Mouse (Mus musculus) heart, postnatal 4 days (tissue): Measurements from ENCODE around the gene Gstt2. TPM values are rescaled to one million over a fixed set of nuclear protein-coding genes. Genes with fewer than 3 reads are reported as not detected.
"Not testable (repeated sequence)": the region's sequence is repeated elsewhere in the genome, so short reads cannot be mapped to it uniquely, and the experiment has no call there.

Experiments
- DNase-seq: peaks from one replicate; pipeline ENCODE4 v3.0.0; 2021
- total RNA-seq, 2 experiments: library from RNA; stranded (reverse); gene quantifications; 2 replicates each; pipeline ENCODE4 v1.2.3; 2021

Gstt2 gene
- total RNA-seq, 2 experiments from 2014 or later = 8.7 to 9.6 TPM

GRCm38 (mm10) chr10:75855416-75855981 is 18.3 kb upstream of the Gstt2 start:
- no peak for DNase-seq

DNA sequence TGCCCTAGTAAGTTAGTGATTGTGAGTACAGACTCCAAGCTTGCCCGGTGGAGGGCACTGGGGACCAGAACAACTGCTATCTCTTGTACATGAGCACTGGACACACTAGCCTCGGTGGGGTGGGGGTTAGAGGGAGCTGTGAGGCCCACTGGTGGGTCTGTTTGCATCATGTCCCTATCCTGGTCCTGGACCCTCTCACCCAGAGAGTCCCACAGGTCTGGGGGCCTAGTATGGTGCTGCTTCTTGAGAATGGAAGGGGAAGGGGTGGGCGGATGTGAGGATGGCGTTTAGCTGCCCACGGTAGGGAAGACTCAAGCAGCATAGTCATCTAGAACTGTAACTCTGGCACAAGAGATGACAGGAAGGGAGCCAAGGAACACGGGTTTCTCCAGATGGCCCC is 17.6 kb upstream of the Gstt2 start:
- no peak for DNase-seq

DNA sequence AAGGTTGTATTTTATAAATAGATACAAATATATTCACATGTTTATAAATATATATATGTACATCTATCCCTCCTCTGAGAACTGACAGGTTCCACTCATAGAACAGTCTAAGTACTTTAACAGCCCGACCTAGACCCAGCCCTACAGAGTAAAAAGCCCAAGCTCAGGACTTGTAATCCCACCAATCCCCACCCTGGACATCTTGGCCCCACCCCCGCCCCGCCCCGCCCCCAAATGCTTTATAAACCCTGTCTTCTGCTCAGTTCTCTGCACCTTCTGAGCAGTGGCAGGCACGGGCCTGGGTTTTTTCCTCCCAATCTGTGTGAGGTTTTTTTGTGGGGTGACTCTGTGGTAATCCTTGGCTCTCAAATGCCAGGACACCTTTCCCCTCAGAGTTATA is 16.9 kb upstream of the Gstt2 start:
- DNase-seq = no peak

DNA sequence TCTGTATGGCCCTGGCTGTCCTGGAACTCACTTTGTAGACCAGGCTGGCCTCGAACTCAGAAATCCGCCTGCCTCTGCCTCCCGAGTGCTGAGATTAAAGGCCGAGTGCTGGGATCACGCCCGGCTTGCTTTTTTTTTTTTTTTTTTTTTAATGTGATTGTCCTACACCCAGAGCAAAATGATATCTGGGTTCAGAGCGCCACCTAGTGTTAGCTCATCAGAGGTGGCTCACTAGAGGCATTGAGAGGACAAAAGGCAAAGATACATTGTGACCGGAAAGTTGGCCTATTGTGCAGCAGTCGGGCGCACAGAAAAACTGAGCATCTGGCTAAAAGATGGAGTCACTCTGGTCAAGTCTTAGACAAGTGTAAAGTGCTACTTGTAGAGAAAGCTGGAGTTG is 16.2 kb upstream of the Gstt2 start:
- DNase-seq = peak; percentile 89

- no peak for DNase-seq
Measured at GRCm38 (mm10) chr10:75852539-75853125, 15.4 kb upstream of the Gstt2 start.

- DNase-seq = no peak
Measured at GRCm38 (mm10) chr10:75851681-75852080, 14.5 kb upstream of the Gstt2 start.

DNA sequence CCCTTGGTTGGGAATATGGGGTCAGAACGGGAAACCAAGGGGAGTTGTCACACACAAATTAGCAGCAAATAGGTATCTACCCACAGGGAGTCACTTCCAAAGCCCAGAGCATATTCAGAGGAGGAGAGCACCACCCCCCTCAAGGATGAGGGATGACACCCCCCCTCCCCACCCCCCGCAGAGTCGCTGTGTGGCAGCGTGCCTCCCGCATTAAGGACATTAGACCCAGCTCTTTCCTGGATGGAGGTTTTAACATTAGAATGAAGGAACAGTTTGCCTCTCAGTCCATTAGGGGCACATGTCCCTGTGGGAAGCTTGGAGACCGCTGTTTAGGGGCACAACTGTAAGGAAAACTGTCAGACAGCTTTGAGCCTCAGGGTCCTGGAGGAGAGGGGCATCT is 13.9 kb upstream of the Gstt2 start:
- no peak for DNase-seq

- DNase-seq = no peak
Measured at GRCm38 (mm10) chr10:75848382-75848781, 11.2 kb upstream of the Gstt2 start.

- DNase-seq = no peak
Measured at GRCm38 (mm10) chr10:75845306-75845930, 8.2 kb upstream of the Gstt2 start.

GRCm38 (mm10) chr10:75844800-75845199 is 7.6 kb upstream of the Gstt2 start:
- DNase-seq = no peak

DNA sequence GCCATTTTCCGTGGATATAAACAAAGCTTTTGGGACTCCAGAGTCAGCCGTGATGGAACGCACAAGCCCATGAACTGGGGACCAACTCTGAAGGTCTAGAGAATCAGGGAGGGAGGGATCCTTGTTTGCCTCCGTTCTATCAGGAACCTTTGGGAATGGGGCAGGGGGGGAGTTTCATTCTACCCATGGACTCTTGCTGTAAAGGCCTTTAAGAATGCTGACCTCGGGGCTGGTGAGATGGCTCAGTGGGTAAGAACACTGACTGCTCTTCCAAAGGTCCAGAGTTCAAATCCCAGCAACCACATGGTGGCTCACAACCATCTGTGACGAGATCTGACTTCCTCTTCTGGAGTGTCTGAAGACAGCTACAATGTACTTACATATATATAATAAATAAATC is 6.7 kb upstream of the Gstt2 start:
- DNase-seq = not testable (repeated sequence)

- DNase-seq = no peak
Measured at GRCm38 (mm10) chr10:75839092-75839491, 1.9 kb upstream of the Gstt2 start.

- DNase-seq = no peak
Measured at GRCm38 (mm10) chr10:75835761-75836531, 1.3 kb downstream of the Gstt2 start.

- peak; percentile 50 for DNase-seq
Measured at GRCm38 (mm10) chr10:75835307-75835706, 1.9 kb downstream of the Gstt2 start.

GRCm38 (mm10) chr10:75834721-75835120 is 2.5 kb downstream of the Gstt2 start:
- DNase-seq = no peak

GRCm38 (mm10) chr10:75834250-75834649 is 3.0 kb downstream of the Gstt2 start:
- peak; percentile 77 for DNase-seq

DNA sequence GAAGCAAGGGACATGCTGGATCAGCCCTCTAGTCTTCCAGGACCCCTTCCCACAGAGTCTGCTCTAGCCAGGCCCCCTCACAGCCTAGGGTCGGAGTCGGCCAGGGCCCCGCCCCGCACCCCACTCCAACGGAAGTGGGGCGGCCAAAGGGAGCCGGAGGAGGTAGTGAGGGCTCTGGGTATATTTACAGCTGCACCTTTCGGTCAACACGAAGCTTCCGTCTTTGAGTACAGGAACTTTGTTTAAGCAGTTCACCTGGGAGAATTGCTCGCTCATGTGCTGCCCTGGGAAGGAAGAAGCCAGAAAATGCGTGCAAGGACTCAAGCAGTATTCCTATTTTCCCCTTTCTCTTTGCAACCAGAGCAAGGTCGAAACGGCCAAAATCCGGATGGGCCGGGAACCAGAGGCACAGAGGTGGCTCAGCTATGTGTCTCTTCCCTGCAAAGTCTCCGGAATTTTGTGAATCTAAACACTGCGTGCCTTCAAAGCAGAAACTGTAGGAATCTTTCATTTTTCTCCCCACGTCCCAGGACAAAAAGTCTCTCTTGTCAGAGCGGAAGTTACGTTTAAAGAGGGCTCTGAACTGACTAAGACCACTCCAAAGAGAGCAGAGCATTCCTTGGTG is 3.7 kb downstream of the Gstt2 start:
- no peak for DNase-seq

DNA sequence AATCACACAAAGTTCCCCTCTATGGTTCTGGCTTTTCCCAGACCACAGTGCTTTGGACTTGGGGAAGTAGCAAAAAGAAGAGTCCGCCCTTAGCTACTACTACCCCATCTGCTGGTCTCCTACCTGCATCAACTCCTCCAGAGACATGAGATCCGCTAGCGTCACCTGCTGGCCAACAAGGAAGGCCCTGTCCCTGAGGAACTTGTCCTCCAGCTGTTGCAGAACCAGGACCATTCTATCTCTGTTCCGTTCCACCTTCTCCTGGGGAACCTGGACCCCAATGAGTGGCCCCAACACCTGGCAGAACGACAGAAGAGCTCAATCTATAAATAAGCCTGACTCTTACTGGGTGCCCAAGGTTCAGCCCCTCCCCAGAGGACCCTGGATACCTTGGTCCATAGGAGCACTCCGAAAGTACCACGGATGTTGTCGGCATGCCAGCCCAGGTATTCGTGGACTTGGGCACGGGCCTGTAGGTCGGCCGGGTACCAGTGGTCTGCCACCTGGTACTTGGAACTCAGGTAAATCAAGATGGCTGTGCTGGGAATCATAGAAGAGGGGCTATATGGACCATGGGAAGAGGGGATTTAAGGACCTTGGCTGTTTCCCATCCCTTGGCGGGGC is 4.8 kb downstream of the Gstt2 start:
- DNase-seq = peak; percentile 75

DNA sequence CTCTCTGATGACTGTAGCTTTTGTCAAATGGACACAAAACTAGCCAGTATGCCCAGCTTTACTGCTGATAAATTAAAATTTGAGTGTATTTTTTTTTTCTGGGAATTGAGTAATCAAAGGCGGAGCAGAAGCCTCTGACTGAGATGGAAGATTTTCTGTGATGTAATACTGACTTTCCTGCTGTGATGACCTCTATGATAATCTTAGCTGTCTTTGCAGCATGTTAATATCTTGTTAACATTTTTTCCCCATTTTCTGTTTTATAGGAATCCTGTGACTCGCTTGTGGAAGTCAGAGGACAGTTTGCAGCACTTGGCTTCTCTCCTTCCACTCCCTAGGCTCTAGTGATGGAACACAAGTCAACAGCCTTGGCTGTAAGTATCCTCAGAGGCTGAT is 7.0 kb downstream of the Gstt2 start:
- no peak for DNase-seq

GRCm38 (mm10) chr10:75829529-75830274 is 7.5 kb downstream of the Gstt2 start:
- no peak for DNase-seq

DNA sequence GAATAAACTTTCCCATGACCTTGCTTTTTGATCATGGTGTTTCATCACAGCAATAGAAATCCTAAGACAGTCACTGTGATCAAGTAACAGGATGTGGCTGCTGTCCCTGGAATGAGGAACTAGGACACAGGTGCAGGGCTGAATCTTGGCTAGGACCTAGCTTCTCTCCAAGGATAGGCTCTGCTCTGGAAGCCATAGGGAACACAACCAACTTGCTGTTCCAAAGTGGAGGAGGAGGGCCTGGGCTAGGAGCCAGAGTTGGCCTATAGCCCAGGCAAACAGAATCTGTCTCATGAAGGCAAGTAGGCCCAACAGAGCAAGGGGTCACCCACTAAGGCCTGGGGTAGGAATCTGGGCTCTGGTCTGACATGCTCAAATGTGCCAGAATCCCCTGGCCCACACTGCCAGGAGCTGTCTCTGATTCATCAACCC is 8.7 kb downstream of the Gstt2 start:
- peak; percentile 57 for DNase-seq
